Mouse (Mus musculus) adipose tissue, adult 10 weeks (tissue): ENCODE measurements around the gene Cln6. TPM values are rescaled to one million over a fixed set of nuclear protein-coding genes. Genes with fewer than 3 reads are reported as not detected.

ENCODE experiments used
- polyA plus RNA-seq: library from polyadenylated mRNA; stranded (reverse); fragments of 350-450 nt; fragmentation: Illumina TruSeq; extraction: RNeasy Lipid Tissue Mini Kit (QIAGEN cat#74804); gene quantifications from one replicate; pipeline ENCODE4 v1.2.3, GENCODE M21; 2014; ENCODE audit warnings: low read depth, low replicate concordance

The Cln6 gene
- 25.7 TPM for polyA plus RNA-seq

DNA sequence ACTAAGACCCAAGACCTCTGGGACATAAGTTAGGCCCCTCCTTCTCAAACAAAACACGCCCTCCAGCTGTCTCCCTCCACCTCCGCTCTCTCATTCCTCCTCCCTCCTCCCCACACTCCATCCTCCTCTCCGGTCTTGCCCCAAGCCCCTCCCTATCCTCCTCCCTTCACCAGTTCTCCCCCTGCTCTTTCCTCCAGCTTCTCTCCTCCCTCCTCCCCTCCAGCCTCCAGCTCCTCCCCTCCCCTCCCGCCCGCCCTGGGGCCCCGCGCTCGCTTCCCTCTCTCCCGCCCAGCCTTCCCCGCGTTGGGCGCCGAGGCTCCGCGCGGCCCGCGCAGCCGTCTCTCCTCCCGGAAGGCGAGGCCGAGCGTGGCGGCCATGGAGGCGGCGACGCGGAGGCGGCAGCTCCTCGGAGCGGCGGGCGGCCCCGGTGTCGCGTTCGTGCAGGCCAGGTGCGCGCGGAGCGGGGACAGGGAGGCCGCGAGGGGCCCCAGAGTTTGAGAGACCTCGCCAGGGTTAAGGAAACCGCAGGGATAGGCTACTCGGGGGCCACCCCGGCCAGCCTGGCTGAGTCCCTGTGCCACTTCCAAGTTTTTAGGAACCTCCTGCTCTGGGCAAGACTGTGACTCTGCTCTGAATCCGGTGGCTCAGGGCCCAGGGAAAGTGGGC is at the start of gene Cln6:
Gene Cln6 (plus strand): TSS at position 280 of the 666 bp plus-strand sequence.

DNA sequence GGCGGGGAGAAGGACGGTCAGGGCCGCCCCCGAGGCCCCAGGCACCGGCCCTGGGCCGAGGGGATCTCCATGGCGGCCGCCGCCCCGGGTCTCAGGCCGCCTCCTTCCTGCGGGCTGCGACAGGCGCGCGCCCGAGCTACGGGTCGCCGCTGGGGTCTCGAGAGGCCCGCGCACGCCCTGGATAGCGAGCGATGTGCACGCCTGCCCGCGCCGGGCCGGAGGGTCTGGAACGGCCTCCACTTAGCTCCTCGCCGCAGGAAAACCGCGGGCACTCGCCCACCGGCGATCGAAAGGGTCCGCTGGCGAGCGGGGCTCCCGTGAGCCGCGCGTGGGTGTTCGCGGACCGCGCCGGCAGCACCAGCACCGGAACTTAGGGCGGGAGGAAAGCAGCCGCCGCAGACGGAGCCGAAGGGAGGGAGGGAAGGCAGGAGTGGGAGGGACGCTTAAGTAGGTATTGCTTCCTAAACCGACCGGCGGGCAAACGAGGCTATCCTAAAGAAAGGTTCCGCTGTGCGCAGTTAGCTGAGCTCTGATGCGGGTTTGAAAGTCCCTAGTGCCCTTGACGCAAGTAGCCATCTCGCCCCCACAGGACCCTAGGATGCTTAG is 27.0 kb upstream of the Cln6 start, which contains the start of gene Fem1b:
Gene Fem1b (minus strand): TSS at position 419 of the 606 bp plus-strand sequence.

DNA sequence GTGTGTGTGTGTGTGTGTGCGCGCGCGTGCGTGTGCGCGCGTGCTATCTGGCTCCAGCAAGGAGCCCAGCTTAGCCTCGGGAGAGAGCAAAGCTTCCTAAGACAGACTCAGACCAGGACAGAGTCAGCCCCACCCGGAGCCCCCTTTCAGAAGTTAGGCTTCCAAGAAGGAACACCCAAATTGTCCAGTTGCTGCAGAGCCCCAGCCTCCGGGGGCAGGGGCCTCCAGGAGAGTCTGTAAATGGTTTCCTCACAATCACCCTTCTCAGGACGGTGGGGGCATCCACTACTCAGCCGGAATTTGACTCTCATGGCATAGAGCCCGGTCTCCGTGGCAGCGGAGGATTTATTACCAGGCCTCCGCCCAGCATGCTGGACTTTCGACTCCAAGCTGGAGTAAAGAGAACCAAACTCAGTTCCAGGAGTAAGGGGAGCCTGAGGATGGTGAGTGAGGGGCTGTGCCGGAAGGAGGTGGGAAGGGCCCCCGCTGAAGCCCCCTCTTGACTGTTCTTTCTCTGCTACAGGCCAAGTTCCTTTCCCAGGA is 19.2 kb downstream of the Cln6 start, which contains the start of gene Calml4:
Gene Calml4 (plus strand): TSS at position 362 of the 543 bp plus-strand sequence.

Other genes starting within 250 kb of the Cln6 start
- 2.7 TPM for gene Itga11, start 161.0 kb upstream of the Cln6 start, polyA plus RNA-seq
- gene Fem1b, start 26.9 kb upstream of the Cln6 start, polyA plus RNA-seq: 13.5 TPM
- gene Calml4, start 19.3 kb downstream of the Cln6 start, polyA plus RNA-seq: 41.8 TPM
- 28.7 TPM for gene Pias1, start 149.1 kb downstream of the Cln6 start, polyA plus RNA-seq